11 mouse cellular contexts compared by ENCODE assay signal in the genomic region with DNA sequence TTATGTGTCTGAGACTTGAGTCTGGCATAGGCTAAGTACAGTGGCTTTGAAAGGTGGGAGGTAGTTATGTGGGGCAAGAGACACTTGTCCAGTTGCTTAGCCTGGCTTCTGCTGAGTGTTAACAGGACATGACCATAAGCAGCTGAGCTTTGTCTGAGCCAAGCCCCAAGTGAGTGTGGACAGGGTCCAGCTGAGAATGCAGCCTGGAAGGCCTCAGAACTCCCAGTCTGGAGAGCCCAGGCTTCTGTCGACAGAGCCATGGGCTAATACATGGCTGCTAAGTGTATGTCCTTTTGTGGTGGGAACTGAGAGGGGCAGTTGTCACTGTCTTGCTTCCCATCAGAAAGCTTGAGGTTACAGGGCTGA. TPM values are rescaled to one million over a fixed set of nuclear protein-coding genes. Genes with fewer than 3 reads are reported as not detected.
A peak's percentile ranks its signal among the peaks of the same experiment; 100 is the strongest.
DNase-seq lines count a peak whose midpoint lies in the region; ATAC-seq lines count a peak whose summit lies in the region.
"Had no signal": no experiment of that assay in that cellular context is flagged by ENCODE, and none has a peak within 500 bp of the region (broad histone marks: within the 10 kb centered on the region; RNA-seq: fewer than 3 reads in every experiment).

No protein-coding gene starts in this region.

- no peak overlapping the region for H3K9ac ChIP-seq in heart, embryonic 16.5 days (ENCODE audit: low read length)
- H3K9ac ChIP-seq: forebrain, embryonic 12.5 days had no signal

- peaks cover 12% of the 10 kb centered on the region for H3K4me1 ChIP-seq in heart, embryonic 16.5 days (ENCODE audit: control insufficient read depth, insufficient read depth, low read length)

- DNase-seq in kidney, postnatal 14 days = peak; percentile 3
- no peak for DNase-seq in kidney, postnatal 36 days
- peak; percentile 55 to 64 for DNase-seq in heart, adult 9 months (ENCODE audit: low spot score in 2 of 2)
- peak; percentile 80 for DNase-seq in lung, postnatal 10 days
- DNase-seq in frontal cortex, postnatal 14 days (ENCODE audit: low spot score in 2 of 2) = no peak
- no peak for DNase-seq in embryo, embryonic 11 days

- 0 out of 2 replicates have a peak, but pooled peaks cover 2% of the 10 kb centered on the region for H3K27me3 ChIP-seq in heart, embryonic 16.5 days (ENCODE audit: control insufficient read depth, insufficient read depth, low read length)
- H3K27me3 ChIP-seq: forebrain, embryonic 12.5 days; Patski had no signal

- peak; percentile 80 for ATAC-seq in heart, embryonic 16.5 days (replicated peaks; ENCODE audit: extremely low read depth, insufficient read depth, low FRiP score)
- ATAC-seq: inflammation-experienced regulatory T-cells, adult 6 months; midbrain, embryonic 16.5 days; Patski had no signal

- no peaks in the 10 kb centered on the region for H3K9me3 ChIP-seq in heart, embryonic 16.5 days (replicated peaks; ENCODE audit: control insufficient read depth, low read length)
- H3K9me3 ChIP-seq: forebrain, embryonic 12.5 days had no signal

- 32% methylated on average over 1 of the region's 1 CpGs for WGBS in heart, embryonic 16.5 days

- H3K36me3 ChIP-seq in heart, embryonic 16.5 days (ENCODE audit: control insufficient read depth, insufficient read depth) = no peaks in the 10 kb centered on the region
- H3K36me3 ChIP-seq: forebrain, embryonic 12.5 days had no signal

- no peak overlapping the region for H3K4me3 ChIP-seq in heart, embryonic 16.5 days (ENCODE audit: low read length)
- H3K4me3 ChIP-seq: forebrain, embryonic 12.5 days had no signal

- no peak overlapping the region for H3K27ac ChIP-seq in heart, embryonic 16.5 days (ENCODE audit: low read length)
- H3K27ac ChIP-seq: forebrain, embryonic 12.5 days had no signal

- H3K4me2 ChIP-seq in heart, embryonic 16.5 days (ENCODE audit: low read depth, low read length) = no peak overlapping the region
- H3K4me2 ChIP-seq: forebrain, embryonic 12.5 days had no signal

RNA-seq across cellular contexts. Expression of gene Phactr3, which starts 37.1 kb away (rescaled TPM):
- polyA plus RNA-seq in heart, embryonic 16.5 days (2015; fragmentation: Nextera tagmentation; extraction: Ambion mirVana) = 5.3 and 6.6 TPM in 2 replicates
- polyA plus RNA-seq: Patski had no signal

Comparison
In these comparisons a context has a peak if more than half of its experiments do, and no peak if none do; other contexts are left out.
1. DNase-seq: peak in kidney, postnatal 14 days (single experiment), heart, adult 9 months (2 of 2) and lung, postnatal 10 days (single experiment); none in kidney, postnatal 36 days (0 of 2), frontal cortex, postnatal 14 days (0 of 2) and embryo, embryonic 11 days (single experiment).